Mouse (Mus musculus): ENCODE results near the gene Gstp1. TPM values are rescaled to one million over a fixed set of nuclear protein-coding genes. Genes with fewer than 3 reads are reported as not detected.
A peak's percentile ranks its signal among the peaks of the same experiment; 100 is the strongest.
"Not testable (repeated sequence)": the region's sequence is repeated elsewhere in the genome, so short reads cannot be mapped to it uniquely, and the experiment has no call there.

Gstp1 gene
- polyA plus RNA-seq, 1 experiment from 2014 or later: 470 TPM

DNA sequence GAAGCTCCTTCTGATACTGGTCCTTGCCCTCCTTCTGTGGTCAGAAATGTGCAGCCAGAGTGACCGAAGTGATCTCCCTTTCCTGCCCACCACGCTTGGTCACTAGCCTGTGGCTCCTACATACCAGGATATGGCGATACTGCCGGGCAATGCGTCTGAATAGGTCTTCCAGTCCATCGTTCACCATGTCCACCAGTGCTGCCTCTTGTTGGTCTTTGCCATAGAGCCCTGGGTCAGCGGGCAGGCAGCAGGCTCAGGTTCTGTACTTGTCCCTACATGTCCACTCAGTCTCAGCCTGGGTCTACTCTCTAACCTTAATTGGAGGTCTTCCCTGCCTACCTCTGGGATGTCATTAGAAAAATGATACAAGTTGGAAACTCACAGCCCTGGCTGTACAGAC is 20.2 kb upstream of the Gstp1 start:
- WGBS: 90% methylated on average over 7 of the region's 7 CpGs
- Histone ChIP-seq H3K4me1 (peaks cover 30% of the 10 kb centered on the region), H3K9me3 (no peaks in the 10 kb centered on the region), H3K27ac (no peak overlapping the region; the same call in 1 of the 2 replicates), H3K36me3 (no peaks in the 10 kb centered on the region), H3K4me3 (no peak overlapping the region), H3K27me3 (ENCODE audit: insufficient read depth, poor library complexity, severe bottlenecking) (0 out of 2 replicates have a peak, but pooled peaks cover 5% of the 10 kb centered on the region)
- DNase-seq (ENCODE audit: low spot score): peak; percentile 65

DNA sequence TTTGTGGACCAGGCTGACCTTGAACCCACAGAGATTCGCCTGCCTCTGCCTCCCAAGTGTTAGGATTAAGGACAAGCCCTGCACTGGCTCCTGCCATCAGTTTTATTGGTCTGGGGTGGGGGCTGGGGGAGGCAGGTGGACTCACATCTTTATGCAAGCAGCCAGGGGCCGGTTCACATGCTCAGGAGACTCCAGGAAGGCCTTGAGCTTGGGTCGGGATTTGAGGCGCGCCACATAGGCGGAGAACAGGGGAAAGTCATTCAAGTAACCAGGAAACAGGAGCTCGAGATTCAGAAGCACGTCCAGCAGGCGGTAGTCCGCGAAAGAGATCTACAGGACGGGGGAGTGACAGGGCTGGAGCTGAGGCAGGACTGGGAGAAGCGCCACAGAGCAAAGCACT is 19.6 kb upstream of the Gstp1 start:
- Histone ChIP-seq H3K36me3 (no peaks in the 10 kb centered on the region), H3K4me1 (peaks cover 30% of the 10 kb centered on the region), H3K4me3 (no peak overlapping the region), H3K27ac (peak overlapping the region; percentile 22; the same call in 1 of the 2 replicates), H3K9me3 (no peaks in the 10 kb centered on the region), H3K27me3 (ENCODE audit: insufficient read depth, poor library complexity, severe bottlenecking) (0 out of 2 replicates have a peak, but pooled peaks cover 5% of the 10 kb centered on the region)
- 83% methylated on average over 13 of the region's 13 CpGs for WGBS
- DNase-seq (ENCODE audit: low spot score): peak; percentile 51

- Histone ChIP-seq H3K4me1 (peaks cover 30% of the 10 kb centered on the region), H3K27ac (peak overlapping the region; percentile 47; the same call in 1 of the 2 replicates), H3K36me3 (no peaks in the 10 kb centered on the region), H3K9me3 (no peaks in the 10 kb centered on the region), H3K4me3 (no peak overlapping the region), H3K27me3 (ENCODE audit: insufficient read depth, poor library complexity, severe bottlenecking) (0 out of 2 replicates have a peak, but pooled peaks cover 5% of the 10 kb centered on the region)
- WGBS: 51% methylated on average over 4 of the region's 4 CpGs
- DNase-seq (ENCODE audit: low spot score): peak; percentile 77
Observed at GRCm38 (mm10) chr19:4056727-4057126, 18.9 kb upstream of the Gstp1 start.

GRCm38 (mm10) chr19:4055947-4056693 is 18.3 kb upstream of the Gstp1 start:
- Histone ChIP-seq H3K27ac (peak overlapping the region; percentile 47; the same call in 1 of the 2 replicates), H3K27me3 (ENCODE audit: insufficient read depth, poor library complexity, severe bottlenecking) (0 out of 2 replicates have a peak, but pooled peaks cover 5% of the 10 kb centered on the region), H3K4me1 (peaks cover 30% of the 10 kb centered on the region), H3K9me3 (no peaks in the 10 kb centered on the region), H3K36me3 (no peaks in the 10 kb centered on the region), H3K4me3 (no peak overlapping the region)
- 49% methylated on average over 15 of the region's 15 CpGs for WGBS
- DNase-seq (ENCODE audit: low spot score): no peak

GRCm38 (mm10) chr19:4055216-4055946 is 17.6 kb upstream of the Gstp1 start:
- Histone ChIP-seq H3K36me3 (no peaks in the 10 kb centered on the region), H3K27me3 (ENCODE audit: insufficient read depth, poor library complexity, severe bottlenecking) (0 out of 2 replicates have a peak, but pooled peaks cover 5% of the 10 kb centered on the region), H3K9me3 (no peaks in the 10 kb centered on the region), H3K4me3 (no peak overlapping the region), H3K27ac (no peak overlapping the region), H3K4me1 (peaks cover 30% of the 10 kb centered on the region)
- no peak for DNase-seq (ENCODE audit: low spot score)
- 65% methylated on average over 8 of the region's 8 CpGs for WGBS

DNA sequence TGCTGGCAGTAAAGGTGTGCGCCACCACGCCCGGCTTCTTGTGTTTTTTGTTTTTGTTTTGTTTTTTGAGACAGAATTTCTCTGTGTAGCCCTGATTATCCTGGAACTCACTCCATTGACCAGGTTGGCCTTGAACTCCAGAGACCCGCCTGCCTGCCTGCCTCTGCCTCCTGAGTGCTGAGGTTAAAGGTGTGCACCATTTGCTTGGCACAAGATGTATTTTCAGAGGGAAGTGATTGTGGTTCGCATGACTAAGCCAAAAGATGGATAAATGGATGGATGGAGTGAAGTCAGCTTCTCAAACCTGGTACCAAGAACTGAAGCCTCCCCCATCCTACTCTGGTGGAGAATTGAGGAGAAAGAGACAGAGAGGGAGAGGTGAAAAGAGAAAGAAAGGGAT is 16.8 kb upstream of the Gstp1 start:
- no peak overlapping the region for H3K4me3 ChIP-seq
- no peaks in the 10 kb centered on the region for H3K36me3 ChIP-seq
- 0 out of 2 replicates have a peak, but pooled peaks cover 5% of the 10 kb centered on the region for H3K27me3 ChIP-seq (ENCODE audit: insufficient read depth, poor library complexity, severe bottlenecking)
- H3K4me1 ChIP-seq: peaks cover 29% of the 10 kb centered on the region
- H3K9me3 ChIP-seq: no peaks in the 10 kb centered on the region
- H3K27ac ChIP-seq: no peak overlapping the region
- 83% methylated on average over 5 of the region's 5 CpGs for WGBS
- DNase-seq (ENCODE audit: low spot score): no peak

DNA sequence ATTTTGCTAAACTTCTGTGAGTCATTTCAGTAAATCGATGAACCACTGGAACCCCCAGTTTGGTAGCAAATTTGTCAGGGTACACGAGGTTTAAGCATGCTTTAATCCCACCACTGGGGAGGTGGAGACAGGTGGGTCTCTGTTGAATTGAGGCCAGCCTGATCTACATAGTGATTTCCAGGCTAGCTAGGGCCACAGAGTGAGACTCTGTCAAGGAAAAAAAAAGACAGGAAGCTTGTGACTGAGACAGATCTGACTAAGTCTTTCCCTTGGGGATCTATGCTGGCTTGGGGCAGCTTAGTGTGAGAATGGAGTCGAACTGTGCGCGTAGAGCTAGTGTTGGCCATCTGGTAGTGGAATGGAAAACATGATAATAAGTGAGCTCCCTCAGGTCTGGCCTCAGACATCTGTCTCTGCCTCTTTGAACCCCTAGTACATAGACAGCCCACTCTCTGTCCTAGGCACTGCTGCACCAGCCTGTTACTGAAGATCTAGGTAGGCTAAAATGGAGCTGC is 14.8 kb upstream of the Gstp1 start:
- Histone ChIP-seq H3K4me1 (peaks cover 17% of the 10 kb centered on the region), H3K27ac (no peak overlapping the region), H3K9me3 (no peaks in the 10 kb centered on the region), H3K36me3 (no peaks in the 10 kb centered on the region), H3K4me3 (no peak overlapping the region), H3K27me3 (ENCODE audit: insufficient read depth, poor library complexity, severe bottlenecking) (0 out of 2 replicates have a peak, but pooled peaks cover 5% of the 10 kb centered on the region)
- no peak for DNase-seq (ENCODE audit: low spot score)
- WGBS: 69% methylated on average over 5 of the region's 5 CpGs

GRCm38 (mm10) chr19:4051741-4052515 is 14.1 kb upstream of the Gstp1 start:
- peaks cover 15% of the 10 kb centered on the region for H3K4me1 ChIP-seq
- peak; percentile 76 for DNase-seq (ENCODE audit: low spot score)
- no peak overlapping the region for H3K27ac ChIP-seq
- 0 out of 2 replicates have a peak, but pooled peaks cover 5% of the 10 kb centered on the region for H3K27me3 ChIP-seq (ENCODE audit: insufficient read depth, poor library complexity, severe bottlenecking)
- H3K36me3 ChIP-seq: no peaks in the 10 kb centered on the region
- no peak overlapping the region for H3K4me3 ChIP-seq
- no peaks in the 10 kb centered on the region for H3K9me3 ChIP-seq
- whole genome bisulfite sequencing: 50% methylated on average over 10 of the region's 10 CpGs

DNA sequence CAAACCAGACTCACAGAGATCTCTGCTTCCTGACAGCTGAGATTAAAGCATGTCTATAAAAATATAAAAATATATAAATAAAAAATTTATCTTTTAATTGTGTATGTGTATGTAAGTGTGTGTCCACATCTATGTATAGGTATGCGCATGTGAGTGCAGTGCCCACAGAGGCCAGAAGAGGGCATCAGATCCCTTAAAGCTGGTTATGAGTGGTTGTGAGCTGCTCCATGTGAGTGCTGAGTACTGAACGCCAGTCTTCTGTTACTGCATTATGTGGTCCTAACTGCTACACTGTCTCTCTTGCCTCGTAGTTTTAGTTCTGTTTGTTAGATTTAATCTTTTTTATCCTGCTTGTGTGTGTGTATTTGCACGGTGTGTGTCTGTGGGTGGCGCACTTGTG is 13.2 kb upstream of the Gstp1 start:
- no peaks in the 10 kb centered on the region for H3K36me3 ChIP-seq
- no peak overlapping the region for H3K4me3 ChIP-seq
- H3K9me3 ChIP-seq: no peaks in the 10 kb centered on the region
- no peak for DNase-seq (ENCODE audit: low spot score)
- no peak overlapping the region for H3K27ac ChIP-seq
- H3K4me1 ChIP-seq: peaks cover 8% of the 10 kb centered on the region
- H3K27me3 ChIP-seq (ENCODE audit: insufficient read depth, poor library complexity, severe bottlenecking): 0 out of 2 replicates have a peak, but pooled peaks cover 5% of the 10 kb centered on the region
- 89% methylated on average over 5 of the region's 5 CpGs for WGBS

GRCm38 (mm10) chr19:4049069-4049468 is 11.3 kb upstream of the Gstp1 start:
- not testable (repeated sequence) for H3K4me3 ChIP-seq; H3K4me1 ChIP-seq; H3K9me3 ChIP-seq; H3K27ac ChIP-seq; DNase-seq (ENCODE audit: low spot score); H3K36me3 ChIP-seq; H3K27me3 ChIP-seq (ENCODE audit: insufficient read depth, poor library complexity, severe bottlenecking)
- 69% methylated on average over 5 of the region's 5 CpGs for WGBS

- Histone ChIP-seq H3K4me1 (0 out of 2 replicates have a peak, but pooled peaks cover 7% of the 10 kb centered on the region), H3K27ac (no peak overlapping the region), H3K9me3 (no peaks in the 10 kb centered on the region), H3K36me3 (no peaks in the 10 kb centered on the region), H3K27me3 (ENCODE audit: insufficient read depth, poor library complexity, severe bottlenecking) (no peaks in the 10 kb centered on the region), H3K4me3 (no peak overlapping the region)
- DNase-seq (ENCODE audit: low spot score): no peak
- 21% methylated on average over 4 of the region's 4 CpGs for WGBS
Observed at GRCm38 (mm10) chr19:4047859-4048258, 10.1 kb upstream of the Gstp1 start.

- 0 out of 2 replicates have a peak, but pooled peaks cover 12% of the 10 kb centered on the region for H3K4me1 ChIP-seq
- no peaks in the 10 kb centered on the region for H3K9me3 ChIP-seq
- H3K36me3 ChIP-seq: no peaks in the 10 kb centered on the region
- no peaks in the 10 kb centered on the region for H3K27me3 ChIP-seq (ENCODE audit: insufficient read depth, poor library complexity, severe bottlenecking)
- H3K4me3 ChIP-seq: no peak overlapping the region
- WGBS: 78% methylated on average over 8 of the region's 8 CpGs
- no peak overlapping the region for H3K27ac ChIP-seq
- DNase-seq (ENCODE audit: low spot score): no peak
Observed at GRCm38 (mm10) chr19:4046866-4047254, 9.1 kb upstream of the Gstp1 start.

All from heart, embryonic 10.5 days (tissue).